Mouse (Mus musculus): ENCODE results near the gene Olfr684. TPM values are rescaled to one million over a fixed set of nuclear protein-coding genes. Genes with fewer than 3 reads are reported as not detected.

The Olfr684 gene
- not detected in 2 replicates for polyA plus RNA-seq (2016; fragmentation: Nextera tagmentation; extraction: Ambion mirVana)

DNA sequence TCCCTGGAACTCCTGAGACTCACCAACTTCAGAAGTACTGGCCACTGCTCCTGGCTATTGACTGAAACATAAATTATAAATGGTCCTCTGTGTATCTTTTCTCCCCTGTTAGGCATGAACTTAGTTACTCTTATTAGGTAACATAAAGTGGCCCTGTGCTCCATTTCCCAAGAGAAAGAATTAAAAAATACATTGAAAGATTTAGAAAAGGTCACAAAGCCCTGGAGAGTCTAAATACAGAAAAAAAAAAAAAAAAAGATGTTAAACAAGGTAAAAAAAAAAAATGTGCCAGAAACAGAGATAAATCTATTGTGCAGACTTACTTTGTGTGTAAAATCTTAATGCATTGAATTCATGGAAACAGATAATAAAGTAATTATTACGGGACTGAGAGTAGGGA is at the start of gene Olfr684:
Olfr684 (minus strand) TSS at position 101 of the 400 bp plus-strand sequence.
- WGBS = 76% methylated on average over 1 of the region's 1 CpGs
- no peaks in the 10 kb centered on the region for H3K36me3 ChIP-seq (replicated peaks)
- DNase-seq (ENCODE audit: extremely low spot score, low spot score) = no peak
- no peak within 1 kb of the TSS for H3K27ac ChIP-seq
- H3K27me3 ChIP-seq (ENCODE audit: poor library complexity, severe bottlenecking) = no peaks in the 10 kb centered on the region
- no peak within 1 kb of the TSS for H3K4me3 ChIP-seq
- no peaks in the 10 kb centered on the region for H3K4me1 ChIP-seq
- H3K9me3 ChIP-seq = no peaks in the 10 kb centered on the region

GRCm38 (mm10) chr7:105207385-105207784 is 43.9 kb upstream of the Olfr684 start, which contains the start of gene Olfr686:
Gene Olfr686, minus strand, starts transcription at chr7:105207485.
- Histone ChIP-seq H3K9me3 (no peaks in the 10 kb centered on the region), H3K36me3 (replicated peaks) (no peaks in the 10 kb centered on the region), H3K27me3 (ENCODE audit: poor library complexity, severe bottlenecking) (no peaks in the 10 kb centered on the region), H3K4me1 (no peaks in the 10 kb centered on the region), H3K27ac (no peak within 1 kb of the TSS), H3K4me3 (no peak within 1 kb of the TSS)
- no peak for DNase-seq (ENCODE audit: extremely low spot score, low spot score)

GRCm38 (mm10) chr7:105185912-105186311 is 22.5 kb upstream of the Olfr684 start, which contains the start of gene Olfr685:
Gene Olfr685, minus strand, starts transcription at chr7:105186012.
- no peak for DNase-seq (ENCODE audit: extremely low spot score, low spot score)
- no peak within 1 kb of the TSS for H3K4me3 ChIP-seq
- H3K9me3 ChIP-seq = no peaks in the 10 kb centered on the region
- H3K4me1 ChIP-seq = no peaks in the 10 kb centered on the region
- H3K27ac ChIP-seq = no peak within 1 kb of the TSS
- H3K27me3 ChIP-seq (ENCODE audit: poor library complexity, severe bottlenecking) = no peaks in the 10 kb centered on the region
- no peaks in the 10 kb centered on the region for H3K36me3 ChIP-seq (replicated peaks)
- 86% methylated on average over 1 of the region's 1 CpGs for WGBS

DNA sequence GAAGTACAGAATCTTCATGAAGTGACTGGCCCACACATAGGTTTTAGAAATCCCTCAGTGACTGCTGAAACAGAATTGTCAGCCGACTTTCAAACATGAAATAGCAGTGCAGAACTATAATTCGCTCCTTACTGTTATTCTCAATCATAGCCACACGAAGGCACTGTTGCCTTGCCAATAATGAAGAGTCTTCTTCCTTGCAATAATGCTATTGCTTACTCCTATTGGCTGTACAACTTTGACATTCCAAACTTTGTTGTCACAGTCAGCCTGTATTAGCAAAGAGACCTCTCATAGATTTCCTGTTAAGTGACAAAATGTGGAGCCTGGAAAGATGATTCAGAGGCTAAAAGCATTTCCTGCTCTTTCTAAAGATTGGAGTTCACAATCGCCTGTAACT is 7.3 kb upstream of the Olfr684 start:
- WGBS = 65% methylated on average over 4 of the region's 4 CpGs

DNA sequence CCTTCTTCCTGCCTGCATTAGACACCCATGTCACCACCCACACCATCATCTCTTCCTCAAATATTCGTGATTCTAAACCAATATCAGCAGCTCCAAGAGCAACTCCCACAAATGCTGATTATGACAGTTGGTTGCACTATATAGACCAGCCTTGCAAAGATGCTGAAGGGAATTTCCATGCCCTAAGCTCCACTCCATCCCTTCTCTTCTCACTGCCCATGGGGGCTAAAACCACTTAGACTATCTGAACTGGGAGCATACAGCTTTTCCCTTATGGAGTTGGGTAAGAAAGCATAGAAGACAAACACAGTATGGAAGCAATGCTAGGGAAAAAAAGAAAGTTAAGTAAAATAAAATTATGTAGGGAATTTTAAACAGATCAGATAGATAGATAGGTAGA is 16.5 kb downstream of the Olfr684 start, which contains the start of gene Olfr683:
Olfr683 (minus strand) TSS at position 101 of the 400 bp plus-strand sequence.
- Histone ChIP-seq H3K27me3 (ENCODE audit: poor library complexity, severe bottlenecking) (no peaks in the 10 kb centered on the region), H3K4me1 (no peaks in the 10 kb centered on the region)
- 81% methylated on average over 1 of the region's 1 CpGs for WGBS

More for the DNA sequence above, 7.3 kb upstream of the Olfr684 start:
- no peak for DNase-seq (ENCODE audit: extremely low spot score, low spot score)
- H3K27me3 ChIP-seq (ENCODE audit: poor library complexity, severe bottlenecking) = no peaks in the 10 kb centered on the region
- H3K36me3 ChIP-seq (replicated peaks) = no peaks in the 10 kb centered on the region
- no peak overlapping the region for H3K4me3 ChIP-seq
- no peaks in the 10 kb centered on the region for H3K9me3 ChIP-seq
- no peaks in the 10 kb centered on the region for H3K4me1 ChIP-seq
- H3K27ac ChIP-seq = no peak overlapping the region

GRCm38 (mm10) chr7:105141275-105141674 is 22.2 kb downstream of the Olfr684 start:
- no peaks in the 10 kb centered on the region for H3K4me1 ChIP-seq
- H3K4me3 ChIP-seq = no peak overlapping the region
- H3K27me3 ChIP-seq (ENCODE audit: poor library complexity, severe bottlenecking) = no peaks in the 10 kb centered on the region
- H3K36me3 ChIP-seq (replicated peaks) = no peaks in the 10 kb centered on the region
- 82% methylated on average over 2 of the region's 2 CpGs for WGBS
- no peak overlapping the region for H3K27ac ChIP-seq
- H3K9me3 ChIP-seq = no peaks in the 10 kb centered on the region
- no peak for DNase-seq (ENCODE audit: extremely low spot score, low spot score)

More for the DNA sequence above, 16.5 kb downstream of the Olfr684 start, which contains the start of gene Olfr683:
- H3K27ac ChIP-seq = no peak within 1 kb of the TSS
- no peaks in the 10 kb centered on the region for H3K36me3 ChIP-seq (replicated peaks)
- H3K4me3 ChIP-seq = no peak within 1 kb of the TSS
- H3K9me3 ChIP-seq = no peaks in the 10 kb centered on the region
- DNase-seq (ENCODE audit: extremely low spot score, low spot score) = no peak

- no peaks in the 10 kb centered on the region for H3K36me3 ChIP-seq (replicated peaks)
- H3K4me1 ChIP-seq = no peaks in the 10 kb centered on the region
- no peak within 1 kb of the TSS for H3K27ac ChIP-seq
- no peak for DNase-seq (ENCODE audit: extremely low spot score, low spot score)
- no peaks in the 10 kb centered on the region for H3K27me3 ChIP-seq (ENCODE audit: poor library complexity, severe bottlenecking)
- no peaks in the 10 kb centered on the region for H3K9me3 ChIP-seq
- no peak within 1 kb of the TSS for H3K4me3 ChIP-seq
Measured at GRCm38 (mm10) chr7:105116536-105116935, 46.9 kb downstream of the Olfr684 start, which contains the start of gene Olfr681. Gene Olfr681, plus strand, starts transcription at chr7:105116836.

Other genes starting within 250 kb of the Olfr684 start
- gene Olfr667, start 242.2 kb downstream of the Olfr684 start, polyA plus RNA-seq (2016; fragmentation: Nextera tagmentation; extraction: Ambion mirVana) = not detected in 2 replicates
- not detected in 2 replicates for gene Olfr668, start 235.6 kb downstream of the Olfr684 start, polyA plus RNA-seq (2016; fragmentation: Nextera tagmentation; extraction: Ambion mirVana)
- not detected in 2 replicates for gene Olfr669, start 229.4 kb downstream of the Olfr684 start, polyA plus RNA-seq (2016; fragmentation: Nextera tagmentation; extraction: Ambion mirVana)
- gene Olfr670, start 201.0 kb downstream of the Olfr684 start, polyA plus RNA-seq (2016; fragmentation: Nextera tagmentation; extraction: Ambion mirVana) = not detected in 2 replicates
- gene Olfr671, start 184.5 kb downstream of the Olfr684 start, polyA plus RNA-seq (2016; fragmentation: Nextera tagmentation; extraction: Ambion mirVana) = not detected in 2 replicates
- gene Olfr672, start 161.6 kb downstream of the Olfr684 start, polyA plus RNA-seq (2016; fragmentation: Nextera tagmentation; extraction: Ambion mirVana) = not detected in 2 replicates
- not detected in 2 replicates for gene Olfr675, start 135.2 kb downstream of the Olfr684 start, polyA plus RNA-seq (2016; fragmentation: Nextera tagmentation; extraction: Ambion mirVana)
- gene Olfr676, start 131.0 kb downstream of the Olfr684 start, polyA plus RNA-seq (2016; fragmentation: Nextera tagmentation; extraction: Ambion mirVana) = not detected in 2 replicates
- not detected in 2 replicates for gene Olfr677, start 112.3 kb downstream of the Olfr684 start, polyA plus RNA-seq (2016; fragmentation: Nextera tagmentation; extraction: Ambion mirVana)
- not detected in 2 replicates for gene Olfr678, start 99.2 kb downstream of the Olfr684 start, polyA plus RNA-seq (2016; fragmentation: Nextera tagmentation; extraction: Ambion mirVana)
- not detected in 2 replicates for gene Olfr679, start 82.4 kb downstream of the Olfr684 start, polyA plus RNA-seq (2016; fragmentation: Nextera tagmentation; extraction: Ambion mirVana)
- not detected in 2 replicates for gene Olfr680-ps1, start 70.8 kb downstream of the Olfr684 start, polyA plus RNA-seq (2016; fragmentation: Nextera tagmentation; extraction: Ambion mirVana)
- gene Olfr681, start 46.8 kb downstream of the Olfr684 start, polyA plus RNA-seq (2016; fragmentation: Nextera tagmentation; extraction: Ambion mirVana) = not detected in 2 replicates
- not detected in 2 replicates for gene Olfr683, start 16.6 kb downstream of the Olfr684 start, polyA plus RNA-seq (2016; fragmentation: Nextera tagmentation; extraction: Ambion mirVana)
- gene Olfr685, start 22.4 kb upstream of the Olfr684 start, polyA plus RNA-seq (2016; fragmentation: Nextera tagmentation; extraction: Ambion mirVana) = not detected in 2 replicates
- not detected in 2 replicates for gene Olfr686, start 43.8 kb upstream of the Olfr684 start, polyA plus RNA-seq (2016; fragmentation: Nextera tagmentation; extraction: Ambion mirVana)
- gene Olfr688, start 124.4 kb upstream of the Olfr684 start, polyA plus RNA-seq (2016; fragmentation: Nextera tagmentation; extraction: Ambion mirVana) = not detected in 2 replicates
- not detected in 2 replicates for gene Olfr689, start 147.5 kb upstream of the Olfr684 start, polyA plus RNA-seq (2016; fragmentation: Nextera tagmentation; extraction: Ambion mirVana)
- not detected in 2 replicates for gene Olfr690, start 170.5 kb upstream of the Olfr684 start, polyA plus RNA-seq (2016; fragmentation: Nextera tagmentation; extraction: Ambion mirVana)
- 0.11 TPM in 1 of 2 replicates, not detected in the other for gene Olfr691, start 178.6 kb upstream of the Olfr684 start, polyA plus RNA-seq (2016; fragmentation: Nextera tagmentation; extraction: Ambion mirVana)
- gene Olfr692, start 204.6 kb upstream of the Olfr684 start, polyA plus RNA-seq (2016; fragmentation: Nextera tagmentation; extraction: Ambion mirVana) = not detected in 2 replicates
- not detected in 2 replicates for gene Gm5901, start 211.4 kb upstream of the Olfr684 start, polyA plus RNA-seq (2016; fragmentation: Nextera tagmentation; extraction: Ambion mirVana)
- gene Fam160a2, start 236.4 kb upstream of the Olfr684 start, polyA plus RNA-seq (2016; fragmentation: Nextera tagmentation; extraction: Ambion mirVana) = 45.0 and 47.5 TPM in 2 replicates
- 0.06 and 0.09 TPM in 2 replicates for gene Cnga4, start 240.9 kb upstream of the Olfr684 start, polyA plus RNA-seq (2016; fragmentation: Nextera tagmentation; extraction: Ambion mirVana)